Mouse (Mus musculus): ENCODE measurements around the gene Fam117a.
A peak's percentile ranks its signal among the peaks of the same experiment; 100 is the strongest.

Fam117a gene

GRCm38 (mm10) chr11:95330662-95331061 lies 6.2 kb upstream of the Fam117a start:
- no peak for DNase-seq (ENCODE audit: low spot score in 2 of 2)

DNA sequence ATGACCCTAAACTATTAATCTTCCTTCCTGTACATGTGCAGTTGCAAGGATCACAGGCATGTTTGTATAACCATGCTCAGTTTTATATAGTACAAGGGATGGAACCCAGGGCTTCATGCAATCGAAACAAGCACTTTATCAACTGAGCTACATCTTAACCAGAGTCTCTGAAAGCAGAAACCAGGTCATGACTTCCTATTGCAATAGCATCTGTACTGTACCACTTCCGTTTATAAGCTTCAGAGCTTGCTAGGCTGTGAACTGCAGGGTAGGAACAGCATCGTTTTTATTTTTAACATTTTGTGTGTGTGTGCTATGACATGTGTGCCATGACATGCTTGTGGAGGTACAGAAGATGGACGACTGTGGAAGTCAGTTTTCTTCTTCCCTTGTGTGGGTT lies 3.6 kb upstream of the Fam117a start:
- no peak for DNase-seq (ENCODE audit: low spot score in 2 of 2)

DNA sequence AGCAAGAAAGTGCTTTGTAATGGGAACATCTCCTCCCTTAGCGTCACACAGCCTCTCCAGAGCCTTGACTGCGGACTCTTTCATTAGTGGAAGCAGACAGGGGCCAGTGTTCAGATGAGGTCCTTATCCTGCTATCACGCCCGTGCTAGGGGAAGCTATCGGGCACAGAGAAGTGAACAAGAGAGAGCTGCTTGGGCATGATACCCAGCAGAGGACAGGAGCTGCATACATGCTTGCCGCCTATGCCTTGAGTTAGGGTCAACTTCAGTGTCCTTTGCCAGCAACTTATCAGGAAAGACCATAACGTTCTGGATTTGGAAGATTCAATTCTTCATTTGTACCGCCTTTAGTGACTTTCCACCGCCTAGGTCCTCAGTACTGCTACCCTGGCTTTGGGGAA lies 3.0 kb upstream of the Fam117a start:
- DNase-seq (ENCODE audit: low spot score in 2 of 2) = no peak

DNA sequence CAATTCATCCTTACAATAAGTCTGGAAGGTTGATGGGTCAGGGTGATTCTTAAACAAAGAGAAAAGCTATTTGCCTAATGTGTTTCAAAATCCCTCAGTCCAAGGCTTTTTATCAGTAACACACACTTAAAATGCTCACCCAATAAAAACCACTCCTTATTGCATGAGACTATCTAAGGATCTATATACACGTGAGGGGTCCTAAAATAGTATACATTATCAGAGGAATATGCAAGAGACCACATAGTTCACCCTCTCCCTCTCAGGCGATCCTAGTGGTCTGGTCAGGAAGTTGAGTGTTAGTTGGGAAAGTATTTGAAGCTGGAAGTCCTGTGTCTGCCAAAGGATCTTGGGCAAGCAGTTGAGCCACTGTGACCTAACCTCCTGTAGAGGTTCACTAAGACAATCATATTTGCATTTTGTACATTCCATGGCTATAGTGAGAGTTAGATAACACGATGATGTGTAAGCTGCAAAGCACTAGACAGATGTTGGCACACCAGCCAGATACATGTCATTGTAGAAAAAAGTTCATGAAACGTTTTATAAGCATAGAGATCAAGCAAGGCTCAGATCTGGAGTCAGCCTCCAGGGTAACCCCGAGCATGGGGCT lies 2.3 kb upstream of the Fam117a start:
- DNase-seq (ENCODE audit: low spot score in 2 of 2) = no peak

- peak; percentile 48 to 56 for DNase-seq (ENCODE audit: low spot score in 2 of 2)
These were observed 453 bp downstream of the Fam117a start for GRCm38 (mm10) chr11:95337129-95337813.

GRCm38 (mm10) chr11:95337846-95338342 lies 1.1 kb downstream of the Fam117a start:
- DNase-seq (ENCODE audit: low spot score in 2 of 2) = no peak

DNA sequence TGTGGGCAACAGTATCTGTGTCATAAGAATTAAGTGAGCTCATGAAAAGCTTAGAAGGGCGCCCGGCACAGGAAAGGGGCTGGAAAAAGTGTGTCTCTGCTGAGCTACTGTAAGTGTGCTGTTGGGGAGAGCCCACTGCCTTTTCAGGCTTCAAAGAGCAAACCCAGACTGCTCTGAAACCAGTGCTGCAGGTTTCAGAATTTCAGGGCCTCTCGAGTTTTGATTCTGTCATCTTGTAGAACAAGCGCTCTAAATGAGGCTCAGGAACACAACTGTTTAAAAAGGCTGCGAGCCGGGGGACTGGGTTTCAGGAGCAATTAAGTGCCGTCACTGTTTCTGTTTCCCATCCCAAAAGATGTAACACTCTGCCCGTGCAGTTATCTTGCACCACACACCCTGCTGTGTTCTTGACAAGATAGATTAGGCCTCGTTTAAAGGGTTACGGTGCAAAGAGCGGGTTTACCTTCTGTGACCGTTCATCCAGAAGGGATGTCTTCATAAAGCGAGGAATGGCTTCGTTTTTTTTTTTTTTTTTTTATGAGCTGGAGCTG lies 2.7 kb downstream of the Fam117a start:
- DNase-seq (ENCODE audit: low spot score in 2 of 2) = no peak

DNA sequence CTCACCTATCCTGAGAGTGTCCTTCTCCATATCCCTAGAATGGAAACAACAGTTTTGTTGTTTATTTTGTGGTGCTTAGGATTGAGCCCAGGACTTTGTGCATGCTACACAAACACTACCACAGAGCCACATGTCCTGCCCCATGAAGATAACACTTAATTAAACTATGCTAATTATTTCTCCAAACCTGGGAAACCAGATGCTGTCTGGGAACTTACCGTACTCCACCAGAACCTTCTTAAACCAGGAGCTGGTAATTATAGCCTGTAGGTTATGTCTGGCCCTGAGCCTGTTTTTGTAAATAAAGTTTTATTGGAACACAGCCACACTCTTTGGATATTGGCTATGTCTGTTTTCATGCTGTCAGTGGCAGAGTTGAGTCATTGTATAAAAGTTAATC lies 3.4 kb downstream of the Fam117a start:
- DNase-seq (ENCODE audit: low spot score in 2 of 2) = no peak

DNA sequence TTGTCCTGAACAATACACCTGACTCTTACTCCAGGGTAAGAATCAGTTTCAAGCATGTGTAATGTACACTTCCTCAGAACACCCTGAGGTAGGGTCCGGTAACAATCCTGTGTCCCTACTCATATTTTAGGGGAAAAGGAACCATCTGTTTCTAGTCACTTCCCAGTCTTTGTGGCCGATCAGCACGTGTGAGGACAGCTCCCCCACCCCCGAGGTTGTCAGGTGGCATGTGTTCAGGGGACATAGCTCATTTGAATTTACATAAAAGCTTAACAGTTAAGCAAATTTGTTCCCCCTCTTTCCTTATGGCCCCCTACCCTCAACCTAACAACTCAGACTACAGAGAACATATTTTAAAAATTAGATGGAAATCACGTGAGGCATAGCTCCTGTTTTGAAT lies 3.8 kb downstream of the Fam117a start:
- DNase-seq (ENCODE audit: low spot score in 2 of 2) = no peak

DNA sequence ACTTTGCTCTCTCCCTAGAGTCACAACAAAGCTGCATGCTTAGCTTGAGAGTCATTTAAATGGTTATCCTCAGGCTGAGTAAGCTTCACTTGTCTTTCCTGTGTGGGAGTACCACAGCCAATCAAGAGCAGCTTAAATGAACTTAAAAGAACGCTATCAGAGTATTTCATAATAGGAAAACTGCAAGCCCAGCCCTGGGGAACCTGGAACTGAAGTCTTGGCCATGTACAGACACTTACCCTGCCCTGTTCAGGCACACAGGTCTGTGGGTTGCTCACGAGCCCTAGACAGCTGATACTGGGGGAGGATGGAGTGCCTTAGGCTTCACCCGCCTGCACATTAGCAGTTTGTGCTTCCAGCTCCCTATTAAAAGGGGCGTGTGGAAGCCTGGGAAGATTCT lies 6.4 kb downstream of the Fam117a start:
- peak in 1 of 2 experiments; percentile 39 for DNase-seq (ENCODE audit: low spot score in 2 of 2)

DNA sequence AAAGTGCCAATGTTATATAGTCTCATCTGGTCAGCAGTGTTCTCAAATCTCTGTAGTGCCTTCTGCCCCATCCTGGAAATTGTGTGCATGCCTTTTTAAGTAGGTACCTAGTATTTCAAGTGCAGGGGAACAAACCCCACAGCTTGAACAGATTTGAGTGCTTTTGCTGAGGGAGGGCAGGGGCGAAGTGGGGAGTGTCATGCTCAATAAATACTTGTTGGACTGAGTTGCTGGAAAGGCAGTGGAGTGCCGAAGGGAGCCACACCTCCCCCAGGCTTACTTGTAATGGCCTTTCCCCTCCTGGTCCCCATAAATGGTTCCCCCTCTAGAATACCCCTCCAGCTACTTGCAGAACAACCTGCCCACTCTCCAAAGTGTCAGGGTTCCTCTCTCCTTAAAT lies 7.4 kb downstream of the Fam117a start:
- no peak for DNase-seq (ENCODE audit: low spot score in 2 of 2)

- DNase-seq (ENCODE audit: low spot score in 2 of 2) = peak in 1 of 2 experiments; percentile 32
These were observed 13.5 kb downstream of the Fam117a start for GRCm38 (mm10) chr11:95350289-95350688.

DNA sequence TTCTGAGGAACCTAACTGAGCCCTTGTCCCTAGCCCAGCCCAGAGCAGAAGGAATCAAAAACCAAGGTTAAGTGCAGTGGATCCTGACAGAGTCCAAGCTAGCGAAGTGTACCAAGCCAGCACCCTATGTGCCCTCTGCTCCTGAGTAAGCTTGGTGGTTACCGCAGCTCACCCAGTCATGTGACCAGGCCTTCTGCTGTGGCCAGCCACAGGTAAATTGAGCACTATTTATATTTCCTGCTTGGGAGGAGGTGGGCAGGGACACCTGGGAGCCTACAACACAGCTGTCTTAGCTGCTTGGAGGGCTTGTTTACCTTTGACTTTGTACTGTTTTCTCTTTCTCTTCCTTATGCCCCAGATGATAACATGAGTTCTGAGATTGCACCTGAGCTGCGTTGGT lies 14.1 kb downstream of the Fam117a start:
- no peak for DNase-seq (ENCODE audit: low spot score in 2 of 2)

DNA sequence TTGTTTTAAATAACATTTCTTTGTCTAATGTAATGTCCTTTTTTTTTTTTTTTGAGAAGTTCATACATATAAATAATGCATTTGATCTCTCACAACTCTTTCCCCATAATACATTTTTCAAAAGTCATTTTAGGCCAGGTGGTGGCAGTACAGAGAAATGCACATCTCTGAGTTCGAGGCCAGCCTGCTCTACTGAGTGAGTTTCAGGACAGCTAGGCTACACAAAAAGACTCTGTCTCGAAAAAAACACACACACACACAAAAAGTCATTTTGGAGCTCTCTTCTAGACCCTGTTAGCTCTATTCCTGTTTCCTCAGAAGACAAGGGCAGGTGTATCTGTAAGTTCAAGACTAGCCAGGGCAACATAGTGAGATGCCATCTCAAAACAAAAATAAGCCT lies 15.9 kb downstream of the Fam117a start:
- DNase-seq (ENCODE audit: low spot score in 2 of 2) = no peak

DNA sequence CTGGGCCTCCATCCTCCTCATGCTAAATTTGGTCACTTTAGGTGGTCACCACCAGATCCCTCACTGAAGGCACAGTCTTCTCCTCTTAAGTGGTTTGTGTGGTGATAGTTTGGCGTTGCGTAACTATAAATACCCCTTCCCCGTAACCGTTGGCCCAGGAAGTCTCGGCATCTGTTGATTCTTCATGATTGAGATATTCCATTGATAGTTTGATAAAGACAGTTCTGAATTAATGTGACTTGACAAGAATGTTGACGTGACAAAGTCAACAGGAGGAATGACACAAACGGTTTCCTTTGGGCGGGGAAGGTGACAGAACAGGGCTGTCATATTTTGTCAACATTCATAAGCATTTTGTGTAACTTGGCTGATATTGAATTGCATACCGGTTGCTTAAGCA lies 16.4 kb downstream of the Fam117a start:
- no peak for DNase-seq (ENCODE audit: low spot score in 2 of 2)

GRCm38 (mm10) chr11:95354228-95354944 lies 17.6 kb downstream of the Fam117a start:
- no peak for DNase-seq (ENCODE audit: low spot score in 2 of 2)

GRCm38 (mm10) chr11:95354945-95355660 lies 18.3 kb downstream of the Fam117a start:
- no peak for DNase-seq (ENCODE audit: low spot score in 2 of 2)

GRCm38 (mm10) chr11:95355661-95356011 lies 18.8 kb downstream of the Fam117a start:
- DNase-seq (ENCODE audit: low spot score in 2 of 2) = no peak

DNA sequence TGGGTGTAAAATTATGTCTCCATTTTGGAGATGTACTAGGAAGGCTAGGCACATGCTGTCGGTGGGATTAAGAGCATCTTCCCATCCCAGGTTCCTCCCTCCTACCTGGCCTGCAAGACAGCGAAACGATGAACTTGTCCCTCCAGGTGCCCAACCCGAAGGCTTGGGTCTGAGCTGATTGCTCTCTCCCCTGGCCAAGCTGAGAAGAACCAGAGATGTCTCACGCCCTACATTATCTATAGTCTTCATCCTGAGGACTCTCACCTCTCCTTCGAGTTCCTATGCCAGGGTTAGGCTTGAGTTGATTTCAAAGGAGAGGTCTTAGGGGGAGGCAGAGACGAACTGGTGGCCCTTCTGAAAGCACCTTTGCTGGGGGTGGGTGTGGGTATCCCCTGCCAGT lies 19.2 kb downstream of the Fam117a start:
- no peak for DNase-seq (ENCODE audit: low spot score in 2 of 2)

DNA sequence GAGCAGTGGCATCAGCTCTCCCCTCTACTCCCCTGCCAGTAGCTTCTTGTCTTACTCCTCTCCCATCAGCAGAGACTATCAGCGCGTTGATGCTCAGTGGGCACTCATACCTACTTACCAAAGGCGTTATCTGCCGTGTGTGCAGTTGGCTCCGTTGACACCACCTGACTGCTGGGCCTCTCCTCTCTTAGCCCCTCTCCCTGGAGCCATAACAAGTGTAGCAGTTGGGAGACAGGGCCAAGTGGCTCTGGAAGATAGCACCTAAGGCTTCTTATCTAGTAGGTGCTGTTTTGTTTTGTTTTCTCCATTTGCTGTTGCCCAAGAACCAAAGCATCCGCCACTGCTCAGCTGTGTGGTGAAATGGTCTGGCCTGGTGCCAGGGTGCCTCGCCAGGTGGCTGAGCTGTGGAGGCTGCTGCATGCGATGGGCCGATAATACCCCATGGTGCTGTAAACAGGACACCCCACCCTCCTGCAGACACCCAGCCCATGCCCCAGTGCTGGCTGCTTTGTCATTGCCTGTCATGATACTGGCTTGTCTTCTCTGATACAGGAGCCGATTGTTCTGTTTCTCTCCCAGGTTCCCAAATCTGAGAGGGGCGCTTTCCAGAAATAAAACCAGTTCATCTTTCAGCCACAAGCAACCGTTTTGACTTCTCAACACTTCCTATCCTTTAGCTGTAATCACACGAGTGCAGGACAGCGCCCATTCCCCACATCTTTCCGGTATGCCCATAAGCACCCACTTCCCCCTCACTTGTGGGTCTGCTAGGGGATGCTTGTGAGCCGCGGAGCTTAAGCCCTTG lies 19.9 kb downstream of the Fam117a start:
- peak in 1 of 2 experiments; percentile 75 for DNase-seq (ENCODE audit: low spot score in 2 of 2)

DNA sequence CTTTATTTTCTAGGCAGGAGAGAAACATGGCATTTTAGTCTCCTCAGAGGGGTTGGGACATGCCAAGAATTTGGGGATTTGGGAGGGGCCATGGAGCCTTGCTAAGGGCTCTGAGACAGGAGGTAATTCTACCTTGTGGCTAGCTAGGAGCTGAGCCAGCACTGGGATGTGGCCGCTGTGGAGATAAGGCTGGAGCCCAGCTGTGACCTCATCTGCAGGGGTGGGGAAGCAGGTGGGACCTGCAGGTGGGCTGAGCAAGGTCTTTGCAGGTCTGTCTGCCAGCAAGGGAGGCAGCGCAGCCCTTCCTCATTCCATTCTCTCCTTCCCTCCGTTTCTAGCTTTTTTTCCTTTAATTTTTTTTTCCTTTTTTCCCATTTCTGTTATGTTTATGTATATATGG lies 21.4 kb downstream of the Fam117a start:
- DNase-seq (ENCODE audit: low spot score in 2 of 2) = no peak
